Mouse (Mus musculus) C2C12 (cell line): Measurements from ENCODE around the gene Fgd2.

Experiments used
- CTCF ChIP-seq: IDR thresholded peaks from one replicate; pipeline ENCODE4 v1.5.1; 2011; ENCODE audit not compliant: control insufficient read depth, insufficient read depth, insufficient read length
- USF1 ChIP-seq: IDR thresholded peaks from one replicate; pipeline ENCODE4 v1.6.1; 2011; ENCODE audit warnings: low read depth, mild to moderate bottlenecking, control low read depth, moderate library complexity

DNA sequence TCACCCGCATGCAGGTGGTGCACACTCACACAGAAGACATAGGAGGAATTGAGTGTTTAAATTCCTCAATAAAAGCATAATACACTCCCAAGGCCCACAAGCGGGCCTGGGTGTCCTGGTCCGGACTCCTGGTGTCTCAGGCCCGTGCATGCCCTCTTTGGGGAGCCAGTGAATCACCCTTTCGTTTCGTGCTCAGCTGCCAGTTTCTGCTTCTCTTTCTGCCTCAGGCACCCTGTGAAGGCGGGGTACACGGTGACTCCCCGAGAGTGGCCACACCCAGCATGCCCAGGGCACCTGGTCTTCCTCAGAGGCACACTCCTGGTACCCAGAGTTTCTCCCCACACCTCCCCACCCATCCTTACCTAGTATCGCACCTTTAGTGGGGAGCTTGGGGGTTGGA, 15.2 kb downstream of the Fgd2 start:
- TF ChIP-seq CTCF, result no peak
- no peak for TF ChIP-seq USF1
